Mouse (Mus musculus) thymus, adult 18-20 months (tissue): ENCODE data around the gene Alpl.

Source experiments
- DNase-seq, 2 experiments: peaks; one replicate each; pipeline ENCODE4 v3.0.0; 2022; ENCODE audit warnings: mixed read lengths in 2 of 2

The Alpl gene

GRCm38 (mm10) chr4:137795611-137796557 is at the start of gene Alpl:
Gene Alpl, minus strand, starts transcription at chr4:137796384.
- DNase-seq, result peak in 1 of 2 experiments; percentile 9

- DNase-seq, result no peak
These were observed 48.5 kb upstream of the Alpl start for GRCm38 (mm10) chr4:137844656-137845055.

DNA sequence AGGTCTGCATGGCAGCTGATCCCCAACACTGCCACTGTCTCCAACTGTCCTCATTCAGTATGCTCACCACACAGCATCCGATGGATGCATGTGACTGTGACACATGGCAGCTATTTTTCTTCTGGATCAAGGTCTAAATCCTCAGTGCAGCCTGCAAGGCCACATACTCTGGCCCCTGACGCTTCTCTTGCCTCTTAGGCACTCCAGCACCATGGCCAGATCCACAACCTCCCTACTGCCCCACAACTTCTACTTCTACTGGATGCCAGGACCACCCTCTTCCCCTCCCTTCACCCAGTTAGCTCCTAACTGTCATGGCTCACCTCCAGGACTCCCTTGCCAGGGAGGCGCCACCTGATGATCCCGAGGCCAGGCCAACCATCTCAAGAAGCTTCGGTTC is 43.3 kb upstream of the Alpl start:
- DNase-seq, result no peak

DNA sequence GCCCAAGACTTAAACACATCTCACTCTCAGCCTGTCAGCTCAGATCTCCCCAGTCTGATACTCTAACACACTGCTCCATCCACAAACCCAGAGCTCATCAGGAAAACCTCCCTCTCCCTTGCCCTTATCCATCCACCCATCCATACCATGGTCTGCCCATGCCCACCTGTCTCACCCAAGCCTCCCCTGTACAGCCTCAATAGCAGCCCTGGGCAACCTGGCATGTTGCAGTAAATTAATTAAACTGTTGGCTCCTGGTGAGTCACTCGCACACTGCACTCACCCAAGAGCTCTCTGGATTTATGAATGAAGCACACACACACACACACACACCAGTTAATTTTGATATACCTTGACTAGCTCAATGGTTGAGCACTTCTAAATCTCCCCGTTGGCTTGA is 42.6 kb upstream of the Alpl start:
- DNase-seq, result no peak

GRCm38 (mm10) chr4:137837792-137838191 is 41.6 kb upstream of the Alpl start:
- no peak for DNase-seq

DNA sequence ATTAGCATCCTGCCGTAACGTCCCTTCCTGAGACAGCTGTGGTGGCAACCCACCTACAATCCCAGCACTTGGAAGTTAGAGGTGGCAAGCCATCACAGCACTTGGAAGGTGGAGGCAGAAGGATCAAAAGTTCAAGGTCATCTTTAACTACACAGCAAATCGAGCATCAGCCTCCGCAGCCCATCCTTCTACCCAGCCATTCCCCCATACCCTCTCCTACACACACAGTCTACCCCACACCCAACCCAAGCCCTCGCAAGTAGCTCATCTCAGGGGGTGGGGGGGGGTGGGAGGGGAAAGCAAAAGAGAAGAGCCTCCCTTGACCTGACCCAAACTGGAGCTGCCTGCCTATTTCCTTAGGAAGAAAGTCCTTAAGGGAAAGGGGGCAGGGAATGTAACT is 40.6 kb upstream of the Alpl start:
- no peak for DNase-seq

GRCm38 (mm10) chr4:137835624-137836337 is 39.6 kb upstream of the Alpl start:
- DNase-seq, result peak; percentile 30 to 53

- DNase-seq, result no peak
These were observed 35.4 kb upstream of the Alpl start for GRCm38 (mm10) chr4:137831598-137831997.

DNA sequence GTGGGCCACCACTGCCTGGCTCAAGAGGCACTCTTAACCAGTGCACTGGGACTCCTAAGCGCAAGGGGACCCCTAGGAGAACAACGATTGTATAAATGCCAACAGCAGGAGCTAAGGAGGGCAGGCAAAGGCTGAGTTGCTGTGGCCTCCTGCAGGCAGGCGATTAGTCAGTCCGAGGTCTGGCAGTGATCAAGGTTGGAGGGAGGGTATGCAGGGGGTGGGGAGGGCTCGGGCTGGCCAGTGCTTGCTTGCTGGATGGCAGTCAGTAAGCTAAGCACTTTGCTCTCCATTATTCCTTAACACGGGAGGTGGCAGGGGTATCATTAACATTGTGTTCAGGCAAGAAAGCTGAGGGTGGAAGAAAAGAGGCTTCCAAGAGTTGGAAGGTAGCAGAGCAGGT is 34.2 kb upstream of the Alpl start:
- DNase-seq, result no peak

- no peak for DNase-seq
These were observed 28.7 kb upstream of the Alpl start for GRCm38 (mm10) chr4:137824881-137825280.

DNA sequence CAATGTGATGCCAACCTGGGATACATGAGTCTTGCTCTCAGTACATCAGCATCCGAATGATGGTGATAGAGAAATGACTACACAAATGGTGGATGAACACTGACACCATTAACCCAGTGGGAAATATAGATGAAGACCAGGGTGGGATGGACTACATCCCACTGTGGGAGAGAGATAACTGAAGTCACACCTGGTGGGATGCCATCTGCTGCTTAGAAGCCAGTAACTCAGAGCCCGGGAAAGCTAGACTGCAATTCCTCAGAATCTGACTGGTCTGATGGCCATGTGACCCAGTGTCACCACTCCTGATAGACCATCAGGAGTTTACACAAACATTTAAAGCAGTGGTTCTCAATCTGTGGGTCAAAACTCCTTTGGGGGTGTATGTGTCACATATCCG is 27.4 kb upstream of the Alpl start:
- DNase-seq, result no peak

GRCm38 (mm10) chr4:137822537-137822936 is 26.4 kb upstream of the Alpl start:
- no peak for DNase-seq

- DNase-seq, result no peak
These were observed 24.5 kb upstream of the Alpl start for GRCm38 (mm10) chr4:137820721-137821120.

DNA sequence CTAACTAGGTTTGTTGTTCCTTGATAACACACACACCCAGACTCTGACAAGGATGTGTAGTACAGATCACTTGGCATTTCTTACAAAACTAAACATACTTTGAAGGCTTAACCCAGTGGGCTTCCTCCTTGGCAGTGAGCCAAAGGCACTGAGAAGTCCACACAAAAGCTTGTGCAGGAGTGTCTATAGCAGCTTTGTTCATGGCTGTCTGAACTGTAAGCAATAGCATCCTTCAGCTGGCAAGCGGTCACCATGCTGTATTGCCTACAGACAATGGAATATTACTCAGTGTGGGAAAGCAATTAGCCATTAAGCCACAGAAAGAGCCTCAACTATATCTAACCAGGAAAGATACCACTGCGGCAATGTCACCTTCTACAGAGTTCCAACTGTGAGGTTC is 23.3 kb upstream of the Alpl start:
- no peak for DNase-seq

DNA sequence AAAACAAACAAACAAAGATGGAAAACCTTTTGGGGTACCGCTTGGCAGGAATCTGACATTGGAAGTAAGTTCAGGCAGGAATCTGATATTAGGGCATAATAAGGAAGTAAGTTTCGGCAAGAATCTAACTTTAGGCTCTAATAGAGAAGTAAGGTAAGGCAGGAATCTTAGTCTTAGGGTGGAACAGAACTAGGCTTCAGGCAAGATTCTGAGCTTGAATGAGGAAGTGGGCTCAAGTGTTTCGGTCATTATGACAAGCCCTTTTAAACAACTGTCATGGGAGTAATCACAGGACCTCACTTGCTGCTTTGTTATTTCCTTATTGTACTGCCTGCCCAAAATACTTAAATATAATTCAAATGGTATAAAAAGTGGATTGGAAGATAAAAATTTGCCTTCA is 22.2 kb upstream of the Alpl start:
- no peak for DNase-seq

DNA sequence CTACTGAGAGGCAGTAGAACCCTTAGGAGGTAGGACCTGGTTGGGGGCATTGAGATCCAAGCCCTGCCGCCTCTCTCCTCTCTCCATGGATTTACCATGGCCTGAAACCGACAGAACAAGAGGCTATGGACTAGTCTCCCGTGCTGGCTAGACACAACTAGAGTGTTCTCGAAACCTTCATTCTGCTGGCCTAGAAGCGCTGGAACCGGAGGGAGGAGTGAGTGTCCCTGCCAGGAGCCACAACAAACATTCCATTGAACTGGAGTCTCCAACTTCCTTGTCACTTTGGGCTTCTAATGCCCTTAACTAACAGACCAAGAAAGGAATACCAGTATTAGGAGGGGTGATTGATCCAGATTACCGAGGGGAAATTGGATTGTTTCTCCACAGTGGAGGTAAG is 20.0 kb upstream of the Alpl start:
- no peak for DNase-seq

DNA sequence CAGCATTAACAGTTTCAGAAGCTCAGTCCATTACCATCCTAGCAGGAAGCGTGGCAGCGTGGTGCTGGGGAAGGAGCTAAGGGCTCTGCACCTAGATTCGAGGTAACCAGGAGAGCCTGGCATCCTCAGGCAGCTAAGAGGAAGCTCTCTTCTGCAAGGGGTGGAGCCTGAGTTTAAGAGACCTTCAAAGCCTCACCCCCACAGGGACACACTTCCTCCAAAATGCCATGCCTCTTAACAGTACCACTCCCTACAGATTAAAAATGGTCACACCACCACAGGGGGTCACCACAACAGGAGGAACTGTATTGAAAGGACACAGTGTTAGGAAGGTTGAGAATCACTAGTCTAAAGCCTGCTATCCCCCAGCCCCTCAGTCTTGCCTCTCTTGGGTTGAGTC is 19.3 kb upstream of the Alpl start:
- no peak for DNase-seq

DNA sequence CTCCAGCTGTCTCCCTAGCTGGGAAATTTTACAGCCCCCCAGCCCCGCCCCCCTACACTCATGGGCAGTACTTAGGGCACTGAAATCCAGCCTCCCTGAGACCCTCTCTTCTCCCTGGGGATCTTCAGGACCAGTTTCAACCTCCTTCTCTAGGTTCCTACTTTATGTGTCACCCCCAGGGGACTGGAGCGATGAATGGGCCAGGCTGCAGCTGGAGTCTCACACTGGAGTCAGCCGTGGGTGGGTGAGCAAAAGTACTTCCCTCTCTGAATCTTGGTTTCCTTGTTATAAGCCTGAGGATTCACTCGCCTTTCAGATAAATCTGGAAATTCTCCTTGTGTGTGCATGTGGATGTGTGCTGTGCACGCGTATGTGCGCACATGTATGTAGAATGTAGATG is 18.0 kb upstream of the Alpl start:
- DNase-seq, result no peak

- DNase-seq, result no peak
These were observed 16.9 kb upstream of the Alpl start for GRCm38 (mm10) chr4:137812946-137813708.

DNA sequence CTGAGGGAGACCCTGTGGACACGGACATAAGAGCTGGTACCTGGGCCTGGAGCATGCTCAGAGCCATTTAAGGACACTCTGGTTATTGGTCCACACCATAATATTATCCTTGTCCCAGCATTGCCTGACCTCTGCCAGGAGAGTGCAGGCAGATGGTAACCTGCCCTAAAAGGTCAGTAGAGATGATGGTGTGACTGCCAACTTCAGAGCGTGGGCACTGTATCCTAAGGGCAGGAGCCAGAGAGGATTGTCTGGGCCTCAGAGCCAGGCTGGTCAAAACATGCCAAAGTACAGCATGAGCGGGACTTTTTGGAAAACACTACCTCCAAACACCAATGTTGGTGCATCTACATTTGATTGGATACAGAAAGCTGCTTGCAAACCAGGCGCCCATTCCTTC is 13.8 kb upstream of the Alpl start:
- DNase-seq, result no peak

DNA sequence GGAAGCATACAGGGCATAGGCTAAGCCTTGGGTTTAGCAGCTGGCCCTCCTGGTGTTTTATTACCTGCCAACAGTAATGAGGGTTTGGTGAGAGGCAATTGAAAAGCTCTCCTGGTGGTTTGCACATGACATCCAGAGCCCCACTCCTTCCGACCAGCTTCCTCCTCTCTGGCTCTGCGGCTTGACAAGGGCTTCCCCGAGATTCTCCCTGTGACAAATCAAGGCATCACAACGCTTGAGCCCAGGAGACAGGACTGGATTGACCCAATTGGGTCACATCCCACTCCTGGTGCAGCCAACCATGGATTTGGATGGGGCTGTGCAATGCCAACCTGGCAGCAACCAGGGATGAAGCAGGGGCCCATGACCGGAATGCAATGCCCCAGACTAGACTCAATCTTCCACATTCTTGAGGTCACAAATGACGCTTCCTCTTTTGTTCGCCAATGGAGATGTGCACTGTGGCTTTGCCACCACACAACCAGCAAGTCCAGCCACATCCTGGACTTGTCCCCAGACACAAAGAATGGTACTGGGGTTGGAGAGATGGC is 11.2 kb upstream of the Alpl start:
- DNase-seq, result no peak

DNA sequence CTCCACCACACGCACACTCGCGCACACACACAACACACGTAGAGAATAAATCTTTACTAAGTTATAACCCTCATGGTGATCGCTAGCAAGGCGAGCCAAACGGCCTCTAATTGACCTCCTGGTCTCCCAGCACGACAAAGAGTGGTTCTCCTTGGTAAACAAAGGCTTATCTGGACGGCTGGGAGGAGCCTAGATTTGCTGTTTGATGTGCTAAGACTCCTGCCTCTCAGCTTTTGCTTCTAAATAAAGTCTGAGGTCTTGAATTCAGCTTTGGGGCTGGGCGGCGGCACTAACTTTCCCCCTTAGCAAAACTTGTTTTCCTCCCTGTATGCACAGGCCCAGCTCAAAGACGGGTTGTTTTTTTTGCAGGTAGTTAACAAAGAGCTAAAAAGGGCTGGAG is 5.0 kb upstream of the Alpl start:
- no peak for DNase-seq

DNA sequence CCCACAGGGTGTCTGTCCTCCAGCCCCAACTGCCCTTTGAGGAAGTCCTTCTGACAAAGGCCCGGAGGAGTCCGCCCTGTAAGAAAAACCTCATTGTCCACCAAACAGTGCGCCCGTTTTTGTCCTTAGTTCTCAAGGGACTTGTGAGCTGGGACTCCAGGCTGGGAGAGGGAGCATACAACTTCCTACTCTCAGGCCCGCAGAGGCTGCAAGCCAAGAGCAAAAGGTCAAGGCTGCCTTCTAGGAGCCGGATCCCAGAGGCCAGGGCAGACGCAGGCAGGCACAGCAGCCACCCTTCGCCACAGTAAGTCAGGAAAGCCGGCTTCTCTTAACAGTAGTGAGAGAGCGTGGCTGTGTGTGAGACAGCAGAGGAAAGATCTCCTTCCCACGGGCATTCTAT is 4.1 kb upstream of the Alpl start:
- no peak for DNase-seq
